Mouse (Mus musculus) stomach, postnatal 0 days (tissue): ENCODE measurements around the gene Klf3.

Source experiments
- CTCF ChIP-seq: IDR thresholded peaks from 2 replicates; pipeline ENCODE4 v1.5.1; 2016; ENCODE audit warnings: antibody characterized with exemption, low read depth, mild to moderate bottlenecking, moderate library complexity
- EP300 ChIP-seq: optimal IDR thresholded peaks from 2 replicates; pipeline ENCODE3; 2016; ENCODE audit warnings: antibody characterized with exemption

DNA sequence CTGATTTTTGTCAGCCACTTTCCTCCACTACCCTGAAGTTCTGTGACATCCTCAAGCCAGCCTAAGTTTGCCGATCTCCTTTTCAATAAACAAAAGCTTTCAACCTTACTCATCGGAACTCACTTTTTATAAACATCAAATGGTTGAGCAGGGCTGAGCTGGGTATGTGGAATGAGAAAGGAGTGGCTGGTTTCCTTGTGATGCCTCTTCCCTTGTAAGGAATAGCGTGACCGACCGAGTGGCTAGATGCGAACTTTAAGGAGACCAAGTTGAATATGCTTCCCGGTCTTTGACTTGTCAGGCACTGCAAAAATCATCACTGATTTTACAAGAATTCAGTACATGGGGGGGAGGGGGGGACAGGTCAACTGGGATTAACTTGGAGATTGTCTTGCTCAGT is 46.7 kb downstream of the Klf3 start:
- no peak for TF ChIP-seq EP300
- no peak for TF ChIP-seq CTCF
